Mouse (Mus musculus) cortical plate, adult 2 months (tissue): ENCODE results near the gene Vmn2r50. TPM values are rescaled to one million over a fixed set of nuclear protein-coding genes. Genes with fewer than 3 reads are reported as not detected.
"Not testable (repeated sequence)": the region's sequence is repeated elsewhere in the genome, so short reads cannot be mapped to it uniquely, and the experiment has no call there.

Source experiments
- H3K27ac ChIP-seq: fragments of 200-500 bp; 2 replicates; pipeline ENCODE4 v1.5.1; 2012; ENCODE audit warnings: low read length, control low read depth, inconsistent platforms; ENCODE audit not compliant: insufficient read depth
- H3K4me1 ChIP-seq: fragments of 200-500 bp; 2 replicates; pipeline ENCODE4 v1.6.1; 2011; ENCODE audit warnings: low read length; ENCODE audit not compliant: control insufficient read depth, insufficient read depth
- H3K4me3 ChIP-seq: fragments of 200-500 bp; 2 replicates; pipeline ENCODE4 v1.5.1; 2011; ENCODE audit warnings: mild to moderate bottlenecking, low read length, control low read depth; ENCODE audit not compliant: insufficient read depth
- polyA plus RNA-seq: library from polyadenylated mRNA; depleted of rRNA; stranded (reverse); fragments of >200 nt; gene quantifications from 2 replicates; pipeline ENCODE4 v1.2.3, GENCODE M21; 2012; rRNA removed

Gene Vmn2r50
- polyA plus RNA-seq = not detected in 2 replicates

- not testable (repeated sequence) for H3K4me3 ChIP-seq, H3K27ac ChIP-seq, H3K4me1 ChIP-seq
Measured at GRCm38 (mm10) chr7:10053196-10053595, at the start of gene Vmn2r50. TSS of gene Vmn2r50 (minus strand) at chr7:10053296.

DNA sequence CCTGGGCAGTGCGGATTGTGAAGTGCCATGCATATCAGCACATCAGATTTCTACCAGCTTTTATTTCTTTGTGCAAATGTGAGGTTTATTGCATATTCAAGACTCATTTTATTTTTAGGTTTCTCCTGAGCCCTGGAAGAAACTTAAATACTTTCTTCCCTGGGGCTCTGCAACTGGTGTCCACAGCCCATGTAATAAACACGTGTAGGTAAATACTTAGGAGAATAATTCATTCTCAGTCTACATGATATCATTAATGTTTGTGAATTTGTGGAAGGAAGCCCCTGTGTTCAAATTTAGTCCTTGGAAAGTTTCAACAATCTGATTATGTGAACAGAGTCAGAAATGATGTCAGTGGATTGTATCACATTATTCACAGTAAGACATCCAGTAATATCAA lies 60.9 kb downstream of the Vmn2r50 start, which contains the start of gene Vmn2r49:
Vmn2r49 (minus strand) TSS at position 101 of the 400 bp plus-strand sequence.
- H3K27ac ChIP-seq, H3K4me3 ChIP-seq, H3K4me1 ChIP-seq: not testable (repeated sequence)

Other genes with a start within 250 kb of the Vmn2r50 start
- gene Vmn2r47, start 212.0 kb downstream of the Vmn2r50 start, polyA plus RNA-seq = not detected in 2 replicates
- not detected in 2 replicates for gene Vmn2r48, start 99.7 kb downstream of the Vmn2r50 start, polyA plus RNA-seq
- gene Vmn2r49, start 61.0 kb downstream of the Vmn2r50 start, polyA plus RNA-seq = not detected in 2 replicates
- not detected in 2 replicates for gene Vmn2r51, start 52.4 kb upstream of the Vmn2r50 start, polyA plus RNA-seq
- not detected in 2 replicates for gene Vmn2r52, start 123.3 kb upstream of the Vmn2r50 start, polyA plus RNA-seq
- not detected in 2 replicates for gene Vmn1r66, start 224.7 kb upstream of the Vmn2r50 start, polyA plus RNA-seq